Mouse (Mus musculus) embryonic facial prominence, embryonic 11.5 days (tissue): ENCODE measurements at regions not wholly inside any gene's neighbourhood (a gene's known extent, or its start where the extent isn't known, plus 50 kb on each side); places are given as distances from the start of the nearest gene placed in this dataset.

Source experiments
- ATAC-seq: fragments of 200-750 bp; cut with Nextera tagmentation; replicated peaks from 2 replicates; pipeline ENCODE4 v1.8.0; 2017; ENCODE audit warnings: low read depth; ENCODE audit not compliant: insufficient number of reproducible peaks, low FRiP score, low TSS enrichment
- DNase-seq: peaks from one replicate; pipeline ENCODE4 v3.0.0-alpha.2; 2015; ENCODE audit warnings: low spot score
- H3K27ac ChIP-seq: fragments of 300-500 bp; sonication (generic); replicated peaks from 2 replicates; pipeline ENCODE4 v1.5.1; 2014; ENCODE audit warnings: mild to moderate bottlenecking, low read depth, low read length, control low read depth
- H3K27me3 ChIP-seq: fragments of 300-500 bp; sonication (generic); 2 replicates; pipeline ENCODE4 v1.6.1; 2014; ENCODE audit warnings: mild to moderate bottlenecking, low read length, moderate library complexity, mixed read lengths; ENCODE audit not compliant: control insufficient read depth, insufficient read depth
- H3K36me3 ChIP-seq: fragments of 300-500 bp; sonication (generic); replicated peaks from 2 replicates; pipeline ENCODE4 v1.6.1; 2014; ENCODE audit warnings: low read depth, mild to moderate bottlenecking, low read length, moderate library complexity, mixed read lengths; ENCODE audit not compliant: control insufficient read depth, insufficient read depth
- H3K4me1 ChIP-seq: fragments of 300-500 bp; sonication (generic); 2 replicates; pipeline ENCODE4 v1.6.1; 2014; ENCODE audit warnings: low read length, mixed read lengths; ENCODE audit not compliant: control insufficient read depth, insufficient read depth
- H3K4me2 ChIP-seq: fragments of 300-500 bp; sonication (generic); 2 replicates; pipeline ENCODE4 v1.6.1; 2014; ENCODE audit warnings: low read depth, mild to moderate bottlenecking, control low read depth, low read length, moderate library complexity
- H3K4me3 ChIP-seq: fragments of 300-500 bp; sonication (generic); 2 replicates; pipeline ENCODE4 v1.5.1; 2014; ENCODE audit warnings: low read depth, low read length, control low read depth
- H3K9ac ChIP-seq: fragments of 300-500 bp; sonication (generic); replicated peaks from 2 replicates; pipeline ENCODE4 v1.6.1; 2014; ENCODE audit warnings: mild to moderate bottlenecking, control low read depth, low read length
- H3K9me3 ChIP-seq: fragments of 300-500 bp; sonication (generic); replicated peaks from 2 replicates; pipeline ENCODE4 v1.6.1; 2016; ENCODE audit warnings: mild to moderate bottlenecking, low read length, inconsistent platforms, mixed read lengths; ENCODE audit not compliant: control insufficient read depth
- WGBS: fragments of 180-500 bp; shearing (Covaris S2); extraction: QIAGEN DNeasy Blood & Tissue Kit; methylation state at CpG from one replicate; pipeline ENCODE4 v1.1.7; 2014; 5-methylcytosine and 5-hydroxymethylcytosine counted together

DNA sequence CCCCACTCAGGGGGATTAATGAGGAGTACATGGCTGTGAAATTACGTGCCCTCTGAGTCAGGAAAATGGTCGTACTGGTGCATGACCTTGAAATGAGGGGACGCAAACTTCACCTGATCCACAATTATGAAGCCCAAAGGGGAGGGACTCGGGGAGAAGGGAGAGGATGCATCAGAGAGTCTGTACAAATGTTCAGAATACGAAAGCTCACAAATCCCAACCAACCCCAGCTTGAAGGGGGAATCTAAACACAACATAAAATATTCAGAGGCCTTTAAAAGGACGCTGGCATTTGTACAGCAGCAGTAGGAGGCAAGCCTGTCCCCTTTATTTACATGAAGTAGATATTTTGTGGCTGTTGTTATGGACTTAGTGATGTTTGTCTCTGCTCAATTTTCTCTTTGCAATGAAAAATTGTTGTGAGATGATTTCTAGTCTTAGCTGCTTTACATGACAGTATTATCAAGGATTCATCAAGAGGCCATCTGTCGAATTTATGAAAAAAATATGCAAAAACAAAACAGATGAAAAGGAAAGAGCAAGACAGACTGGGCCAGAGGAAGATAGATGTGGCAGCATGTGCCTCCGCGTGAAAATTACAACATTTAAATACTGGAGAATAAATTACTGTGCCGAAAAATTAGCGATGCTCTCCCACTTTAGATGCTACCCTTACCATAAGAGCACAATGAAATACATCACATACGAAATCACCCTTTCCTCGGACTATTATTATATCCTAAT lies 695.3 kb downstream of the 1700064H15Rik start:
- H3K4me1 ChIP-seq, result no peaks in the 10 kb centered on the region
- no peak for DNase-seq
- no peak overlapping the region for H3K9ac ChIP-seq
- H3K9me3 ChIP-seq, result no peaks in the 10 kb centered on the region
- 73% methylated on average over 13 of the region's 13 CpGs for WGBS
- H3K27ac ChIP-seq, result no peak overlapping the region
- no peak for ATAC-seq
- H3K4me2 ChIP-seq, result no peak overlapping the region
- H3K4me3 ChIP-seq, result no peak overlapping the region
- no peaks in the 10 kb centered on the region for H3K36me3 ChIP-seq
- no peaks in the 10 kb centered on the region for H3K27me3 ChIP-seq

DNA sequence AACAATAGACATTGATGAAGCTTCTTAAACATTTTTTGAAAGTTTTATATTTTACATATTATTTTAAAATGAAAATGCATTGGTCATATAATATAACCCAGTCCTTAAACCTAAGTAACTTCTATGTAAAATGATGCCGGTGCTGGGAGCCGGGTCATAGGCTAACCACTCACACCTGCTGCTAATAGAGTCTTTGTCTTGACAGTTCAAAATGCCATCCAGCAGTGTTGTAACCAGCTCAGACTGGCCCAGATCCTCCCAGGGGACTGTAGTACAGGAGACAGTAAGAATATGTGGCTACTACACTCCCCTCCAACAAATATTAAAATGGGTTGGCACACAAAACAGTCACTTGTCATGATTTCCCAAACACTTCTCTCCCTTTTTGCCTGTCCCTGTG lies 693.6 kb downstream of the 1700064H15Rik start:
- H3K9me3 ChIP-seq, result no peaks in the 10 kb centered on the region
- no peaks in the 10 kb centered on the region for H3K27me3 ChIP-seq
- 49% methylated on average over 2 of the region's 2 CpGs for WGBS
- DNase-seq, result peak; percentile 64
- no peak overlapping the region for H3K4me2 ChIP-seq
- H3K4me3 ChIP-seq, result no peak overlapping the region
- H3K4me1 ChIP-seq, result no peaks in the 10 kb centered on the region
- no peak for ATAC-seq
- H3K27ac ChIP-seq, result no peak overlapping the region
- no peaks in the 10 kb centered on the region for H3K36me3 ChIP-seq
- H3K9ac ChIP-seq, result no peak overlapping the region

DNA sequence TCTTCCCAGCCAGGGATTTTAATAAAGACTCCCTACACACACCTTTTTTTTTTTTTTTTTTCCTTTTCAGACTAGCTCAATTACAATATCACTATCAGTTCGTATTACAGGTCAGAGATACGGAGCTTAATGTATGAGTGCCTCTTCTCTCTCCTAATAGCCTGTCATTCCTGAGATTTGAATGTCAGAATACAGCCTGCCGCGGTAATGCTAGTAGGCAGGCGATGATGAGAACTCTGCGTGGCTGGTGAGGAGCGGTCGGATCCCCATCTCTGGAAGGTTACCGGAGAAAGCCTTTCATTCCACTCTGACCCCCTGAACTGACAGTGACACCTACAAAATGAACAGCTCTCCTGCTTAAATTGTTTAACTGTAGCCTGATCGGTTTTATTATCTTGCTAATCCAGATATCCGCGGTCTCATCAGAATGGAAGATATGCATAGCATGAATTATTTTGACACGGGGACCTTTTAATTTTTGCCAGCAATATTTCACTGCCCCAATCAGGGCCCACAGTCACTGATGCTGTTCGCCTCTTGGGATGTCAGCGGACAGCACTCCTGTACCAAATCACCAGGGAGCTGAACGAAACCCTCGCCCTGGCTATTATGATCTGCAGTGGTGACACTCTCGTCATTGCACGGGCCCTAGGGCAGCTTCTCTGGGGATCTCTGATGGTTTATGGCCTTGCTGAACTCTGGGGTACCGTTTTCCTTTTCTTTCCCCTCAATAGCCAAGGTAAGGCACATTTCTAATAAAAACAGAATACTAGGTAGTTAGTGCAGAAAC lies 690.9 kb downstream of the 1700064H15Rik start:
- Histone ChIP-seq H3K27me3 (no peaks in the 10 kb centered on the region), H3K36me3 (no peaks in the 10 kb centered on the region), H3K9ac (no peak overlapping the region), H3K4me2 (no peak overlapping the region), H3K27ac (no peak overlapping the region), H3K4me1 (no peaks in the 10 kb centered on the region), H3K4me3 (no peak overlapping the region), H3K9me3 (no peaks in the 10 kb centered on the region)
- no peak for ATAC-seq
- WGBS, result 81% methylated on average over 20 of the region's 20 CpGs
- no peak for DNase-seq

DNA sequence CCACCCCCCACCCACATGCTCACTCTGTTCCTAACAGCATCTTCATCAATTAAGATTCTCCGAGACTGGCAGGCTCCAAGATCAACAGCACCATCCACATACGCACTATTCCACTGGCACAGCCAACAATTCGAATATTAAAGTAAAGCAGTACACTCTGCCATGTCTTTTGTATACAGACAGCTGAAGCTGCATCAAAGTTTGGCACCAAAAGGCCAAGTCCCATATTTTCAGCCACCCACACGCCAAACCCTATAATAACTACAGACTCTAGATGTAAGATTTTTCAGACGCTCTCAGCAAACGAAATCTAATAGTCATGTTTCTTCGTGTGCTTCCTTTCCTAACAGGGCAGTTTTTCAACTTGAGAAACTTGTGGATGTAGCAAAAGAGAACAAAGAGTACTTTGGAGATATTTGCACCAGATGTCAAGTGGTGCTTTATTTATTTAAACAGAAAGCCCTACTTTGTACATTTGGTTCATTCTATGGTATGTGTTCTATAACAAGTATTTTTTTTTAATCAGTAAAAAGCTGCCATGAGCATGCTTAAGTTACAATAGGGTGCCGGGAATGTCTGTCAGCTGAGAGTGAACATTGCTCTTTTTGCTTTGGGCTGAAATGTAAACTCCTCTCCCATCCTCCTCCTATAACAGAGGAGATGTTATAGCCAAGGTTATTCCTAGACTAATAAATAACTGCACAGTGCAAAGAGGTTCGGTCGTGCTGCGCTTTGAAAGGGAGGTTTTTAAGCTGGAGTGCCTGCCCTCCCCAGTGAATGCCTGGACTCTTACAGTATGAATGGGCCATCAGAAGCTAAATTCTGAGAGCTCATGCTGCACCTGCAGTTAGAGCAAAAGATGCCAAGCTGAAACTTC lies 686.9 kb downstream of the 1700064H15Rik start:
- no peak overlapping the region for H3K4me3 ChIP-seq
- WGBS, result 69% methylated on average over 11 of the region's 11 CpGs

DNA sequence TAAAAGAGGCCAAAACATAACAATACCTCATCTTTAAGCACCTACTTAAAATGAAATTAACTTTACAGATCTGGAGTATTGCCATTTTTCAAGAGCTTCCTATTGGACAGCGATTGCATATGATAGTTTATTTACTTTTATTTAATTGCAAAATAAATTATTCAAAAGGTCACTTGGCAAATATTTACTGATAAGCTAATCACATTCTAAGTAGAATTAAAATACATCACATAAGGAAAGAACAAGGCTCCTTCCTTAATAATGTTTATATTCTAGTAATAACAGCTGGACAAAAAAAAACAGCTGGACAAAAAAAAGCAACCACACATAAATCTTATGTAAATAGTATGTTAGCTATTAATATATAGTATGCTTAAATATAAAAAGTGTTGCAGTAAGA lies 668.1 kb downstream of the 1700064H15Rik start:
- ATAC-seq, result no peak
- Histone ChIP-seq H3K27ac (no peak overlapping the region), H3K4me3 (no peak overlapping the region), H3K9me3 (no peaks in the 10 kb centered on the region), H3K27me3 (no peaks in the 10 kb centered on the region), H3K4me1 (no peaks in the 10 kb centered on the region), H3K9ac (no peak overlapping the region), H3K4me2 (no peak overlapping the region), H3K36me3 (no peaks in the 10 kb centered on the region)
- 91% methylated on average over 1 of the region's 1 CpGs for WGBS
- no peak for DNase-seq

More for the DNA sequence above, 686.9 kb downstream of the 1700064H15Rik start:
- Histone ChIP-seq H3K9ac (no peak overlapping the region), H3K9me3 (no peaks in the 10 kb centered on the region), H3K27ac (no peak overlapping the region), H3K4me1 (no peaks in the 10 kb centered on the region), H3K4me2 (no peak overlapping the region), H3K27me3 (no peaks in the 10 kb centered on the region), H3K36me3 (no peaks in the 10 kb centered on the region)
- no peak for ATAC-seq
- no peak for DNase-seq

DNA sequence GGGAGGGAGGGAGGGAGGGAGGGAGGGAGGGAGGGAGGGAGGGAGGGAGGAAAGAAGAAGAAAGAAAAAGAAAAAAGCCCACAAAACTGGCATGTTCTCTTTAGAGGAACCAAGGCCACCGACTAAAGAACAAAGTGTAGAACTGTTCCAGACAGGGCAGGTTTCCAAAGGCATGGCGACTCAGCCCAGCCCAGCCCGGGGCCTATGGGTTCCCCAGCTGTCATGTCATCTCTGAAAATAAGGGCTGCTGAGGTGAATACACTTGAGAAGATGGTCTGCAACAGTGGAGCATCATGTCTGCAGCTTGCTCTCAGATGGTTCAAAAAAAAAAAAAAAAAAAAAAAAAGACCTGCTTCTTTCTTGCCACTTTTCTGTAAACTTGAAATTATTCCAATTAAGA lies 639.8 kb downstream of the 1700064H15Rik start:
- Histone ChIP-seq H3K4me3 (no peak overlapping the region), H3K36me3 (no peaks in the 10 kb centered on the region), H3K9me3 (no peaks in the 10 kb centered on the region), H3K4me1 (no peaks in the 10 kb centered on the region), H3K9ac (no peak overlapping the region), H3K4me2 (no peak overlapping the region), H3K27me3 (no peaks in the 10 kb centered on the region), H3K27ac (no peak overlapping the region)
- DNase-seq (no peak), ATAC-seq (no peak)
- WGBS, result 93% methylated on average over 3 of the region's 3 CpGs

DNA sequence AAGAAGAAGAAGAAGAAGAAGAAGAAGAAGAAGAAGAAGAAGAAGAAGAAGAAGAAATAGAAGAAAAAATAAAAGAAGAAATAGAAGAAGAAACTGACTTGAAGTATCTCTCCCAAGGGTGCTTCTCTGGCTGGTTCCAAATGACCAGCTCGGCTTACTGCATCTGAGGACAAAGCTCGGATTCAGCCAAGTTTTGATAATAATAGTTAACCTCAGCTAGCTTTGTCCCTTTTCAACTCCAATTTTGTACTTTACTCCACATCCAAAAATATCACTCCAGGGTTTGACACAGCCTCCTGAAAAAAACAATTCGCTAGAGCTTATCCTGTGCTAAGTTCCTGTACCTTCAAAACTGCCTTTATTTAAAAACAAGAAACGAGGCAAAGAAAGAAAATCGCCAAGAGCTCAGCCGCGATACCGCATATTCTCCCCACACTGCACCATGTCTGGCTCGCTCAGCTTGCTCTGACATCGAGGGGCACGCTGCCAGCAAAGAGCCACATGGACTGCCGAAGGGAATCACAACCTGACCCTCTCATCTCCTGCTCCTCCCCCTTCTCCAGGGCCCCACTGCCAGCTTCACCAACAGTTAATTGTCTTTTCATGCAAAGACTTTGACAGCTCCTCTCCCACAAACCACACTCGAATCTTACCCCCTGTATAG lies 638.8 kb downstream of the 1700064H15Rik start:
- no peak for DNase-seq
- no peaks in the 10 kb centered on the region for H3K9me3 ChIP-seq
- H3K27ac ChIP-seq, result no peak overlapping the region
- H3K4me1 ChIP-seq, result no peaks in the 10 kb centered on the region
- H3K4me3 ChIP-seq, result no peak overlapping the region
- no peak overlapping the region for H3K9ac ChIP-seq
- 51% methylated on average over 13 of the region's 13 CpGs for WGBS
- no peak for ATAC-seq
- H3K36me3 ChIP-seq, result no peaks in the 10 kb centered on the region
- no peaks in the 10 kb centered on the region for H3K27me3 ChIP-seq
- H3K4me2 ChIP-seq, result no peak overlapping the region
